Mouse (Mus musculus): ENCODE data around the gene Tmem200c.

Gene Tmem200c

DNA sequence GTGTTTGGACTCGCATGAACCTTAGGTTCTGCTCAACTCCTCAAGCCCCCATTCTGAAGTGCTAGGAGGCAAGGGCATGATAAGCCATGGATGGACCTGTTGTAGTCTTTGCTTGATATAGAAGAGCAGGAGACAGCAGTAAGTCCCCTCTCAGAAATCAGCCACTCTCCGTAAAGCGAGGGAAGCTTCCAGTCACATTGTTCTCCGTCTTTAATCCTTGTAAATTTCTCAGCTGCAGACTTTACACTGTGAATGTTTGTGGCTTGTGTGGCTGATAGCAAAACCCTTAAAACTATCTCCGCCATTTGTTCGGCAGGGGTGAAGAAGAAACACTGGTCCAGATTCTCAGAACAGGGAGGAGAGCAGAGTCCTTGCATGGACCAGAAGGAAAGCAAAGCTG is at the start of gene Tmem200c:
Gene Tmem200c (plus strand): TSS at position 301 of the 400 bp plus-strand sequence.
- no peak for DNase-seq (ENCODE audit: low read depth)

DNA sequence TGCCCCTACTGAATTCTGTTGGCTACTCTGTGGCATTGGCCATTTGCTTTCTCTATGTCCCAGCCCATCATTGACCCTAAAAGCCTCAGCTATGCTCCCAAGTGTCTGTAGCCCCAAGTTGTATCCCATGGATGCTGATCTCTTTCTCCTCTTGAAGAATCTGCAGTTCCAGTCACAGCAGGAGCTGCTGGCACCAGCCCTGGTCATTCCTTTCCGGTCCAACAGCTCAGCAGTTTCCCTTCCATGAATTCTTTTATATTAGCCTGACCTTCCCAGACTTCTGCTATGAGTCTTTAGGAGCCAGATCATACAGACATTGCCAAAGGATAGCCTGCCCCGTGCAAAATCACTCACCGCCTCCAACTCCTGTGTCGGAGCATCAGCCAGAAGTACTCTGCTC is 32.7 kb upstream of the Tmem200c start:
- no peak for DNase-seq (ENCODE audit: low read depth)

DNA sequence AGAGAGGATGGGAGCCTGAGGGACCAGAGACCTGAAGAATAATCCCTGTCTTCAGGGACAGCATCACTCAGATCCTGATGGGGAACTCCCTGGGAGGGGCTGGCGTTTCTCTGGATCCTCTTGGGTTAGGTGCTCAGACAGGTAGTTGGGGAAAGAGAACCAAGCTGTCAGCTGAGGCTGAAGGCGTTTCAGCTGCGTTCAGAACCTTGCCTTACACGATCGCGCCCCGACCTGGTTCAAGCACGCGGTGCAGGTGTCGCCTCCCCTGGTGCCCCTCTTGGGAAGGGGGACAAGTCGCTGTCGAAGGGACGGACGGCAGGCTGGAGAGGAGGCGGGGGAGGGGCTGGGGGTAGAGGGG is 10.2 kb downstream of the Tmem200c start:
- DNase-seq (ENCODE audit: low read depth) = no peak

DNA sequence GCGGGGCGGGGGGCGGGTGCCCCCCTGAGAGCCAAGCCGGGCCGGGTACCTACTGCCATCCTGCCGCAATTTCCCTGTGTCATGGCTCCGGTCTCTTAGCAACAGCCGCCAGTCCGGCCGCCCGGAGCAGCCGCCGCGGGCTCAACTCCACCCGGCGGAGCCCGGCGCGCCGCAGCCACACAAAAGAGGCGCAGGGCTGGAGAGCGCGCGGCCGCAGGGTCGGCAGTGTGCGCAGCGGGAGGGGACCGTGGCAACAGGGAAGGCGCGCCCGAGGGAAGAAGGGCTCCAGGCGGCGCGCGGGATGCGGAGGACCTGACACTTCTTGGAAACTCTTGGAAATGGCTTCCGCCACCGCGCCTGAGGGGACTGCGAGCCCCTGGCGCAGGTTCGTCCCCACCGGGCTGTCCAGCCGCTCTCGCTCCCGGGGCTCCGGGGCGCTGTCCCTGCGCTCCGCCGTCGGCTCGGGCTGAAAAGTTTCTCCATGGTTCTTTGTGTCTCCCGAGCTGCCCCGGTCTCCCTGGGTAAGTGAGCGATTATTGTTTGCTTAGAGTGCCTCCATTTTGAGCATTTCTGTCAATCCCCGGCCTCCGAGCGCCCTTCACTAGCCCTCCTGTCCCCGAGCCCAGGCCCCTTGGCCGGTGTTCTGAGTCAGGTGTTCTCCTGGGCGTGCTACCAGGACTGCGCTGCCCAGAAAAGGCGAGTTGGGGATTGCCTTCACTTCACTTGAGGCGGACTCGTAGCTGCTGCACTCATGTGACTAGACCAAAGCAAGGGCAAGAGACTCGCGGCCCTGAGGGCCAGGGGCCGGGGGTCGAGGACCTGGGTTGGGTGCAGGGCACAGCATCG is 10.8 kb downstream of the Tmem200c start:
- no peak for DNase-seq (ENCODE audit: low read depth)

DNA sequence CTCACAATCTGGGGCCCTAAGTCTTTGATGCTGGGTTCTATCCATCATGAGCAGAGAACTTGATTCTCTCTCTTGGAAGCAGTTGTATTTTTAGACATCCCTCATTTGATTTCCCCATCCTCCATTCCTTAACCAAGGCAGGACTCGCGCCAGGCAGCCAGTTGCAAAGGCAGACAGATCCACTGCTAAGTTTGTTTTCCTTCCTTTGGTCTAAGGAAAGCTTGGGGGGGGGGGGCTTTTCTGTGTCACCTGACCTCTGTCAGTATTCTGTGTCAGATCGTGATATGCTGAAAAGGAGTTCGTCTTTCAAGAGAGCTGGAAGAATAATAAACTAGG is 11.4 kb downstream of the Tmem200c start:
- no peak for DNase-seq (ENCODE audit: low read depth)

DNA sequence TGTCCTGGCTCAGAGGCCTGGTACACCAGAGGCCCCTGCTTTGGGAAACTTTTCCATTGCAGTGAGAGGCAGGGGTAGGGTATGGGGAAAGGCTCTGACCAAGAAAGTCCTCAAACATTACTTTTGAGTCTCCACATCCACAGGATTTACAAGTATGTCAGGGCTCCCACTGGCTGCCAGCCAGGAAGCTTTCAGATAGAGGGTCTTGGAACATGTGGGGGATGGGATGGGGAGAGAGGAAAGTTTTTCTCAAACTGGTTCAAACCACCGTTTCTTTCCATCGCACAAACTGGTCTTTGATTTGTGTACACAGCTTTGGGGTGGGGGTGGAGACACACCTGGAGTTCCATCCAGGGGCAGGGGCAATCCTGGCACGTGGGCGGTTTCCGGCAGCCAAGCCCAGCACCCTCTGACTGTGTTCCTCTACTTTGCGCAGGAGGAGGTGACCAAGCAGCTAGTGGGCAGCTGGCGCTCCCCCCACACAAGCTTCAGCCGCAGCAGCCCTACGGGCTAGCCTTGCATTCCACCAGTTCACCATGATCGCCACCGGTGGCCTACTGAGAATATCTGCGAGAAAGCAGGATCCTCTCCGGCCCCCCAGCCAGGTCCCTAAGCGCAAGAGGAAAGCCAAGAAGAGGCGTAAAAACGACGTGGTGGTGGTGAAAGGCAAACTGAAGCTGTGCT is 13.6 kb downstream of the Tmem200c start:
- no peak for DNase-seq (ENCODE audit: low read depth)

DNA sequence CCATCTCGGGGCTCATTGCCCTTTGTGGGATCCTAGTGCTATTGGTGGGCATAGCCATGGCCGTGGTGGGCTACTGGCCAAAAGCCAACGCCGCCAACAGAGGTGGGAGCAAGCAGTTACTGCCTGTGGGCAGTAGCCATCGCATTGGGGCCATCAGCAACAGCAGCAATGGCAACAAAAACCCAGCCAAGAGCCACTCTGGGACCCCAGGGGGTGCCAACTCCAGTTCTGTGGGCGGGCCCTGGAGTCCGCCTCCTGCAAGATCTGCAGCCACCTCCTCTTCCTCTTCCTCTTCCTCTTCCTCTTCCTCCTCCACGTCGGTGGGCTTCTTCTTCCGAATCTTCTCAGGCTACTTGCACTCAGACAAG is 14.1 kb downstream of the Tmem200c start:
- no peak for DNase-seq (ENCODE audit: low read depth)

DNA sequence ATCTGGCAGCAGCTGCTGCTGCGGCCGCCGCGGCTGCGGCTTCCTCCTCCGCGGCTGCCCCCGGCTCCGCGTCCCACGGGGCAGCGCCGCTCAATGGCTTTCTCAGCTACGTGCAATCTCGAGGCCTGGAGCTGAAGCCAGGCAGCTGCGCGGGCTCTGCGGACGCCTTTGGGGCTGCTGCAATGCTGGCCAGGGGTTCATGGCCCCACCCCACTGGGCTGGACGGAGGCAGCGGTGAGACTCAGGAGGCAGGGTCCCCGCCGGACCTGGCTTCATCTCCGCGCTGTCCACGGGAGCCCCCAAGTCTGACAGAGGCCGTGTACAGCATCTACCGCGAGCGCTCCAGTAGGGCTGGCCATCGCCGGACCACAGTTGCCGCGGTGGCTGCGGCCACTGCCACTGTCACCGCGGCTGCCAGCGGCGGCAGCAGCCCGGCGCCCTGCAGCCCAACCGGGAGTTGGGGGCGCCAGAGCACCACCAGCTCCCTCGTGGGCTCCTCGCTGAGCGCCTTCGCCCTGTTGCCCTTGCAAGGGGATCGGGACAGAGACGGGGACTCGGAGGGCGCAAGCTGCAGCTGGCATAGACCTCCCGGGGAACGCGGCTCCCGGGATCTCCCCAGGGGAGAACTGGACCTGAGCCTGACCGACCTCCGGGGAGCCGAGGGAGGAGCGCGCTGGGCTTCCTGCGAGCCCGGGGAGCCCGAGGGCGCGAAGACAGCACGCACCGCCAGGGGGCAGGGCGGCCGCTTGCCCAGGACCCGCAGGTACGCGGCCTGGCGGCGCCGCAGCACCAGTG is 14.9 kb downstream of the Tmem200c start:
- DNase-seq (ENCODE audit: low read depth) = no peak

DNA sequence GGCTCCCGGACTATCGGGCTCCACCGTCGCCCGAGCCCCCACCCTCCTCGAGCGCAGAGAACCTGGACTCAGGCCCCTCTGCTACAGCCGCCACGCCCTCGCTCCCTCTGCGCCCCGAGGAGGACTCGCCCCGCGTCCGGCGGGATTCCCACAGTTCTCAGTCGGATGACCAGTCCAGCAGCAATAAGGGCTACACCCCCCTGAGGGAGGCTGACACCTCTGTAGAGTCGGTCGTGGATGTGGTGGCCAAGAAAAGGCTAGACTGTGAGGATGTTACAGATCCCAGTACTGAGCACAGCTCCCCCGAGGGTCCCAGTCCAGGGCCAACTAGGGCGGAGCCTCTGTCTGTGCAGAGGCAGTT is 15.4 kb downstream of the Tmem200c start:
- no peak for DNase-seq (ENCODE audit: low read depth)

DNA sequence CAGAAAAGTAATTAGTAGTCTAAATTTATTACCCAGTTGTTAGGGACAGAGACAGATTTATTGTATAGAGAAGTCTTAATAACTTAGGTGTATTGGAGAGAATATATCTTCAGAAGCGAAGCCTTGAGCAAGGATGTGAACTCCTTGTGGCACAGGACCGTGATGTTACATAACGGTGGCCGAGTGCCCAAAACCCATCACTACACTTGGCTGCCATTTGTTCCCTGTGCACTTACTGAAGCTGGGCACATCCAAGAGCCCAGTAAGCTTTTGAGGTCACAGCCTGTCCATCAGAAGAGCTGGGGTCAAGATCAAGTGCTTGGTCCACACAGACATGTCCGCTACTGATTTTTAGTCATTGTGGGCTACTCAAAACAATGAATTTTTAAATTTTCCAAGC is 19.5 kb downstream of the Tmem200c start:
- DNase-seq (ENCODE audit: low read depth) = no peak

DNA sequence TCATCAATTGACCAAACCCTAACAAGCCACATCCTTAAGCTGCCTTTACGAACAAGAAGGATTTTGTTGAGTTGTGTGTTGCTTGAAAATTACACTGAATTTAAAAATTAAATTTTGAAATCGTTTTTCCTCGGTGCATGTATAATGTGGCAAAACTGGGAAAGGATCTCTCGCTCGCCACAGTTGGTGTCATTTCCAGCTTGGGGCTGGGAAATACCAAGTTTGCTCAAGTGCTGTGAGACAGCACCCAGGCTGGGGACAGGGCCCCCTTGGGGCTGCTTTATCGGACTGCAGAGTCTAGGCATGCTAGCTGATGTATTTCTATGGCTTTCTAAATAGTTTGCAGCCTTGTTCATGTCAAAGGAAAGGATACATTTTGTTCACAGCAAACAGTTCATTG is 22.3 kb downstream of the Tmem200c start:
- DNase-seq (ENCODE audit: low read depth) = no peak

DNA sequence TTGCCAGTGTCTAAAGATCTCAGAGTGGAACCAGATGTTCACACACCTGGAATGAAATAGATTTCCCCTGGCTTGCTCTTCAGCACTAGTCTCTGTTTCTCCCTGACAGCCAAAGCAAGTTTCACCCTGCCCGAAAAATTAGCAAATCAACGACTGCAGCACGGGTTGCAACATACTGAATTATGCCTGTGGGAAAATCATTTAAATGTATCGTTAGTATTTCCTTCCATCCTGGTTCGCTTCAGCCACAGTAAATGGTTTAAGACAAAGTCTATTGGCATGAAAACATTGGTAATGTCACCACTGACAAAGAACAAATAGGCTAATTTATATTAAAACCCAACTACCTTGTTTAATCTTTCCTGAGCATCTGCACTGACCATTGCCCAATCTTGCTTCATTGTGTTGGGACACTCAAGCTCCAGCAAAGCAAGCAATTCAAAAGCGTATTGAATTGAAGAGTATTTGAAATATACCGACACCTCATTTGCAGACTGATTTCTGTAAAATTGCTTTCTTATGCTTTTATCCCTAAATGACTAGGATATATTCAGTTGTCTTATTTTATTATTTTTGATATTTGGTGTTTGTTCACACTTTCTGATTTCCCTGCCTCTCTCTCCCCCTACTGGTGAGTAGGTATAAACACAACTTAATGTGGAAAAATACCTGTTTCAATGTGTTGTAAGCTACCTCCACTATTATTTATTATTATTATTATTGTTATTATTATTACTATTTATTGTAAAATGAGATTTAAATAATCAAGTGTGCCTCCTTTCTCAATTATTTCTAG is 25.9 kb downstream of the Tmem200c start:
- no peak for DNase-seq (ENCODE audit: low read depth)

DNA sequence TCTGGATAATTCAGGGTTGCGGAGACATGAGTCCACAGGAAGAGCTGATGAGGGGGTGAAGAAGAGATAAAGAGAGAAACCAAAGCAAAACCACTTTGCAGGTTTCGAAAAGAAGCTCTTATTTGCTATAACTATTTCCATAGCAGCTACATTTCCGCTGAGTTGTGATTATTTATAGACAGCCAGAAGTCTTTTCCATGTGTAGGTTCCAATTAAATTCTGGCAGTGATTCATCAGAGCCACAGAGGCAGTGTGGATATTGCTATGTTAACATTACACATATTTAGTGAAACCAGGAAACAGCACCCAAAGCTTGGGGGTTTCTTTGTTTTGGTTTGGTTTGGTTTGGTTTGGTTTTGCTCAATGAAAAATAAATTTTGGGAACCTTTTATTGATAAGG is 37.8 kb downstream of the Tmem200c start:
- DNase-seq (ENCODE audit: low read depth) = no peak

DNA sequence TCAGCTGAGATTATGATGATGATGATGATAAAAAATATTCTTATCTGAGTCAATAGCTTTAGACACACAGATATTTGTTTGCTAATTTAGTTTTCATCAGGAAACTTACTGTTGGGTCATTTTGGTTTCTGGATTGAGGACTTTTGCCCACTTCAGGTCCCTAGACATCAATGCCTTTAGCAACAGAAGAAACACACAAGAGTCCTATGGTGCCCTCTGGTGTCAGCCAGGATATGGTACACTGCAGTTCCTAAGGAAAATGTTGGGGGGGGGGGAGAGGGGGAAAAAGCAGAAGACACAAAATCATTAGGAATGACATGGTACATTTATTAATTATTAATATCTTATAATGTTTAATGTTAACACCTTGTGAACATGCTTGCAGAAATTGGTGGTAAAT is 42.0 kb downstream of the Tmem200c start:
- no peak for DNase-seq (ENCODE audit: low read depth)

DNA sequence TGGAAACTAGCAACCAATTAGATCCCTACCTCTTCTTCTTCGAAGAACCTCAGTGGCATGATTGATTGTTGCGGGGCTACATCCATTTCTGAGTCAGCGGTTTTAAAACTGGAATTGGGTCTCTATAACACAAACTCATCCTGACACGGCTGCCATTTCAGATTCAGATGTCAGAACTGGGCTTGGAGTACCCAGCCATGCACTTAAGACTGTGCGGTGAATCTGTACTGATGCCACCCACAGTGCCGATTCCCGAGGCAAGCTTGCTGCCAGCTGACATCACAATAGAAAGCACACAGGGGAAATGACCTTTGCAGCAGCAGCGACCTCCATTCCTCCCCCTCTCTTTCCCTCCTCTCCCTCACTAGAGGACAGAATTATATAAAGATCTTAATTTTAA is 47.6 kb downstream of the Tmem200c start:
- DNase-seq (ENCODE audit: low read depth) = no peak

DNA sequence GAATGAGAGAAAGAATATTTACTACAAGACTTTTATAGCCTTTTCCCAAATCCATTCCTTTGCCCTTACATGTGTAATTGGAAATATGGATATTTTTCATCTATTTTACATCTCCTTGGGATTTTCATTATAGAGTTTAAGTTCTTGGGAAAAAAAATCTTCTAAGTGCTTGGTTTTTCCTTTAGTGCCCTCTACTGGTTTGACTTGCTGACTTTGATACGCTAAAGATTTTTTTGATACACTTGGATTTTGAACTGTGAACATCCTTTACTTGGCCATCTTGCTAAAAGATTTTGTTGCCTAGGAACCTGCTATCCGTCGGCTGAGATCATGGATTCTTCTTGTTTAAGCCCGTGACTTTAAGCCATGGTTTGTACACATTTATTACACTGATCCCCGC is 48.8 kb downstream of the Tmem200c start:
- DNase-seq (ENCODE audit: low read depth) = no peak

DNA sequence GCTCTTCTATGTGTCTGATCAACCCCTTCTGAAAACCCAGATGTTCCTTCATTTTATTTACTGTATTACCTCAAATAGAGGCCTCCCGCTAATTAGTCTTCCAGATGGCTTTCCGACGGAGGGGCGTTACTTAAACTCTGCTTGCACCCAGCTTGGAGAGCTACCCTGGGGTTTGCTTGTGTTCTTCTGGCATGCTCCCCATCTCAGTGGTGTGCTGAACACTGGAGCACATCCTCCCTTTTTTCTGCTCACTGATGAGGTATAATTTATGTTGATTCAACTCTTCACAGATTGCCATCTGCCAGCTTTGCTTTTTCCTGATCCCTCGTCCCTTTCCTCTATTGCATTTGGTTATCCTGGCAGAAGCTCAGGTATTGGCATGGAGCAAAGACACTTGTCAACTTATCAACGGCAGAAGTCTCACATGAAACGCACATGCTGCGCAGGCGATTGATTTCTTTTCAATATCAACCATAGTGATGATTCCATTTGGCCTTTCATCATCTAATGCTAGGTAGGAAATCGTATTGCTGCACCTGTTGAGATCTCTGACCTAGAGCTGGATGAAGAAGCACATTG is 49.6 kb downstream of the Tmem200c start:
- no peak for DNase-seq (ENCODE audit: low read depth)

DNA sequence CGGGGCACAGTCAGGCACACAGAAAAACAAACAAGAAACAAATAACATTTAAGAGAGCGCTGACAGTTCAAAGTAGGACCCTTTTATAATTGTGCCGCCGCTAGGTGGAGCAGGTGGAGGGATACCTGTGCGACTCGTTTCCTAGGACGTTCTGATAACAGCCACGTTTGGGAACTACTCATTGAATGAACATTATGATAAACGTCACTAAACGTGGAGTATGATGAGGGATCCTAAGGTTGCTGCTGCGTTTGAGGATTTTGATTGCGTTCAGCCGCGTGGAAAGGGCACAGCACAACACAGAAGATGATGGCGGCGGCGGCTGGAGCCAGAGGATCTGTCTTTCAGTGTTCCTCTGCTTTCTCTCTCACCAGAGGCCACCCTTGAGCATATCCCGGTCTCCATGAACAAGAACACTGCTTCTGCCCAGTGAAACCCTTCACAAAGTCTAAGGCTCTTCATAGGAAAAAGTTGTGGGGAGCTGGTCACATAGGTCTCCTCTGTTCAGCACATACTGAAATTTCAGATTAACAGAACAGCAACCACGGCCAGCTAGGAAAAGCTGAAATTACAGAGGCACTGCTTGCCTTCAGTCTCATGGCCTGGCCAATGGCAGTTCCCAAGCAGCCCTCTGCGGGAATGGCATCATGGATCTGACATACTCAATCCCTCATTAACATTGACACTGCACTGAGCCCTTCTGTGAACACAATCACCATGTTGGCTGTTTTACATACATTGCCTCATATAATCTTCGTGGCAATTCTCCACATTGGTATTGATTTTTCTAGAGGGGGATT is 55.5 kb downstream of the Tmem200c start:
- DNase-seq (ENCODE audit: low read depth) = no peak

DNA sequence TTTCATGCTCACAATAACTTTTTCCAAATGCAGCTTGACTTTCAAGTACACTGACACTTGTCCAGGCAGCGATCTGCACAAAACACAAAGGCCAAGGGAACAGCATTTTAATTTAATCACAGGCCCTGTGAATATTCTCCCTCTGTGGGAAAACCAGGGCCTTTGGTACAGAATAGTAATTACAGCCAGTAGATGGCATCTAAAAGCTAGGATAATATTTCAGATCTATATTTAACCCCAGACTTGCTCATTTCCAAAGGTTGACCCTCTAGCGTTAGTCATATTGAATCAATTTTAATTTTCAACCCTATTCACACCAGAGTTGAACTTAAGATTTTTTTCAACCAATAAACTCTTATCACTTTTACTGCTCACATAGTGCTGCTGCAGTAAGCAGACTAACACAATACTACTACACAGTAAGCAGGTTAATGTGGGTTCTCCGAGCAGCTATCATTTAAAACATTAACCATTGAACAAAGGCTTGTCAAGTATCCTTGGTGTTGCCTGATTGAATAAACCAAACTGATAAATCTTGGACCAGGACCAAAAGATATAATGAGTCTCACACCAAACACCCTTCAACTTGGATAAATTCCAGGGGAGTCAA is 57.2 kb downstream of the Tmem200c start:
- no peak for DNase-seq (ENCODE audit: low read depth)

DNA sequence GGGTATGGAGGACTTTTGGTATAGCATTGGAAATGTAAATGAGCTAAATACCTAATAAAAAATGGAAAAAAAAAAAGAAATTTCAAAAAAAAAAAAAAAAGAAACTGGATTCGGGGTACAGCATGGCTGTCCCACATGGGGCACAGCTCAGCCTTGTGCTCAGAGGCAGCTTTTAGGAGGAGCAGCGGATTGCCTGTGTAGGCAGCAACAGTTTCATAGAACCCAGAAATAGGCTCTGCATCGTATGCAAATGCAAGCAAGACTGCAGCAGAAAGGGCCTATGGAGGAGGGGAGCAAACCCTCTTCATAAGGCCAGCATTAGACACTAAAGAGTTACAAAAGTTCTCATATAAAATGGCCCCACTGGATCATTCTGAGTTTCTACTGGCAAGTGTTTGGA is 64.2 kb downstream of the Tmem200c start:
- DNase-seq (ENCODE audit: low read depth) = no peak

Data from 416B (cell line).